Mouse (Mus musculus) testis, adult 2 months (tissue): ENCODE data around the gene Klb.

Source experiments
- CTCF ChIP-seq: fragments of 200-500 bp; IDR thresholded peaks from 2 replicates; pipeline ENCODE4 v1.5.1; 2012; ENCODE audit warnings: low read depth, mild to moderate bottlenecking, inconsistent platforms, low read length, moderate library complexity; ENCODE audit not compliant: control insufficient read depth, insufficient read depth, insufficient replicate concordance
- POLR2A ChIP-seq: fragments of 200-500 bp; IDR thresholded peaks from 2 replicates; pipeline ENCODE4 v1.6.1; 2012; ENCODE audit warnings: low read depth, mild to moderate bottlenecking, inconsistent platforms, low read length, moderate library complexity; ENCODE audit not compliant: control insufficient read depth

GRCm38 (mm10) chr5:65390648-65391644 is 42.8 kb downstream of the Klb start, which contains the start of the genes Rpl9 and Lias:
- no peak for TF ChIP-seq CTCF
- TF ChIP-seq POLR2A: peak; percentile 97
